Mouse (Mus musculus) MEL (cell line): Measurements from ENCODE around the gene 4930564D02Rik. TPM values are rescaled to one million over a fixed set of nuclear protein-coding genes. Genes with fewer than 3 reads are reported as not detected.

ENCODE experiments used
- DNase-seq: peaks from one replicate; pipeline ENCODE4 v3.0.0; 2011; ENCODE audit warnings: low read depth, low spot score
- H3K27ac ChIP-seq: 2 replicates; pipeline ENCODE4 v1.5.1; 2012; ENCODE audit warnings: low read depth, mild to moderate bottlenecking, control low read depth, low read length, moderate library complexity; ENCODE audit not compliant: control insufficient read depth
- H3K27me3 ChIP-seq, 2 experiments: fragments of 150-350 bp in 1 of 2; sonication (generic) in 1 of 2; 2 replicates each; pipeline ENCODE4 v1.6.1; 2012; ENCODE audit warnings: low read length in 2 of 2, mild to moderate bottlenecking in 2 of 2, improper control_type of control experiment in 1 of 2, moderate library complexity in 1 of 2; ENCODE audit not compliant: insufficient read depth in 2 of 2, control insufficient read depth in 1 of 2
- H3K36me3 ChIP-seq, 2 experiments: 2 replicates each; pipeline ENCODE4 v1.6.1; 2012 to 2014; ENCODE audit warnings: low read length in 2 of 2, improper control_type of control experiment in 1 of 2, inconsistent platforms in 1 of 2, mild to moderate bottlenecking in 1 of 2; ENCODE audit not compliant: insufficient read depth in 2 of 2, control insufficient read depth in 1 of 2
- H3K4me1 ChIP-seq, 2 experiments: fragments of 150-350 bp in 1 of 2; sonication (generic) in 1 of 2; 2 replicates each; pipeline ENCODE4 v1.6.1; 2012; ENCODE audit warnings: low read length in 2 of 2, improper control_type of control experiment in 1 of 2, mild to moderate bottlenecking in 1 of 2; ENCODE audit not compliant: insufficient read depth in 2 of 2, control insufficient read depth in 1 of 2
- H3K4me3 ChIP-seq, 2 experiments: fragments of 150-350 bp in 1 of 2; sonication (generic) in 1 of 2; 2 replicates each; pipeline ENCODE4 v1.5.1; 2012; ENCODE audit warnings: low read depth in 2 of 2, low read length in 2 of 2, mild to moderate bottlenecking in 2 of 2, moderate library complexity in 2 of 2, control low read depth in 1 of 2, improper control_type of control experiment in 1 of 2; ENCODE audit not compliant: control insufficient read depth in 1 of 2, insufficient read depth in 1 of 2
- H3K79me2 ChIP-seq: 2 replicates; pipeline ENCODE4 v1.6.1; 2012; ENCODE audit warnings: mild to moderate bottlenecking, low read length, moderate library complexity; ENCODE audit not compliant: control insufficient read depth, poor library complexity, insufficient read depth
- H3K9ac ChIP-seq: 2 replicates; pipeline ENCODE4 v1.6.1; 2012; ENCODE audit warnings: low read depth, mild to moderate bottlenecking, control low read depth, low read length, moderate library complexity; ENCODE audit not compliant: control insufficient read depth, poor library complexity, severe bottlenecking
- H3K9me3 ChIP-seq: fragments of 150-350 bp; sonication (generic); replicated peaks from 2 replicates; pipeline ENCODE4 v1.6.1; 2012; ENCODE audit warnings: mild to moderate bottlenecking, low read length, improper control_type of control experiment, moderate library complexity; ENCODE audit not compliant: insufficient read depth
- CHD1 ChIP-seq: IDR thresholded peaks from 2 replicates; pipeline ENCODE4 v1.6.1; 2012; ENCODE audit warnings: low read depth, mild to moderate bottlenecking, inconsistent platforms, low read length, improper control_type of control experiment
- ELF1 ChIP-seq: IDR thresholded peaks from 2 replicates; pipeline ENCODE4 v1.6.1; 2014; ENCODE audit warnings: low read depth, mild to moderate bottlenecking, inconsistent platforms, low read length, improper control_type of control experiment, moderate library complexity
- ETS1 ChIP-seq: IDR thresholded peaks from 2 replicates; pipeline ENCODE4 v1.6.1; 2012; ENCODE audit warnings: low read depth, mild to moderate bottlenecking, inconsistent platforms, low read length, improper control_type of control experiment, moderate library complexity
- GATA1 ChIP-seq: IDR thresholded peaks from 2 replicates; pipeline ENCODE4 v1.6.1; 2011; ENCODE audit warnings: low read depth, low read length, improper control_type of control experiment
- JUND ChIP-seq: IDR thresholded peaks from 2 replicates; pipeline ENCODE4 v1.6.1; 2011; ENCODE audit warnings: low read depth, mild to moderate bottlenecking, improper control_type of control experiment, low read length
- KAT2A ChIP-seq: conservative IDR thresholded peaks from 2 replicates; pipeline ENCODE4 v1.6.1; 2012; ENCODE audit warnings: low read depth, low read length, improper control_type of control experiment, inconsistent platforms
- MAFK ChIP-seq: IDR thresholded peaks from 2 replicates; pipeline ENCODE4 v1.6.1; 2011; ENCODE audit warnings: low read depth, mild to moderate bottlenecking, low read length, improper control_type of control experiment, borderline replicate concordance
- MAX ChIP-seq: IDR thresholded peaks from 2 replicates; pipeline ENCODE4 v1.6.1; 2011; ENCODE audit warnings: low read length, improper control_type of control experiment
- MAZ ChIP-seq: IDR thresholded peaks from 2 replicates; pipeline ENCODE4 v1.6.1; 2012; ENCODE audit warnings: low read depth, mild to moderate bottlenecking, inconsistent platforms, low read length, improper control_type of control experiment
- MEF2A ChIP-seq: IDR thresholded peaks from 2 replicates; pipeline ENCODE4 v1.6.1; 2014; ENCODE audit warnings: low read depth, mild to moderate bottlenecking, inconsistent platforms, low read length, improper control_type of control experiment; ENCODE audit not compliant: poor library complexity, insufficient replicate concordance, severe bottlenecking; ENCODE audit errors: extremely low read depth
- MXI1 ChIP-seq: IDR thresholded peaks from 2 replicates; pipeline ENCODE4 v1.6.1; 2011; ENCODE audit warnings: mild to moderate bottlenecking, low read depth, low read length, improper control_type of control experiment
- MYC ChIP-seq: IDR thresholded peaks from 2 replicates; pipeline ENCODE4 v1.6.1; 2011; ENCODE audit warnings: low read depth, mild to moderate bottlenecking, low read length, improper control_type of control experiment, moderate library complexity
- NRF1 ChIP-seq: IDR thresholded peaks from 2 replicates; pipeline ENCODE4 v1.6.1; 2014; ENCODE audit warnings: low read depth, mild to moderate bottlenecking, inconsistent platforms, low read length, improper control_type of control experiment, moderate library complexity; ENCODE audit not compliant: poor library complexity, insufficient read depth, severe bottlenecking
- POLR2A ChIP-seq, 2 experiments: IDR thresholded peaks; 2 replicates each; pipeline ENCODE4 v1.6.1; 2011 to 2012; ENCODE audit warnings: low read length in 2 of 2, mild to moderate bottlenecking in 2 of 2, control low read depth in 1 of 2, improper control_type of control experiment in 1 of 2, low read depth in 1 of 2, moderate library complexity in 1 of 2; ENCODE audit not compliant: control insufficient read depth in 1 of 2, insufficient read depth in 1 of 2, poor library complexity in 1 of 2
- POLR2AphosphoS5 ChIP-seq: IDR thresholded peaks from 2 replicates; pipeline ENCODE4 v1.6.1; 2012; ENCODE audit warnings: low read depth, borderline replicate concordance, mild to moderate bottlenecking, inconsistent platforms, low read length, moderate library complexity, mixed read lengths
- RAD21 ChIP-seq: IDR thresholded peaks from 2 replicates; pipeline ENCODE4 v1.6.1; 2011; ENCODE audit warnings: mild to moderate bottlenecking, low read depth, low read length, improper control_type of control experiment
- SIN3A ChIP-seq: IDR thresholded peaks from 2 replicates; pipeline ENCODE4 v1.6.1; 2012; ENCODE audit warnings: low read length, improper control_type of control experiment, inconsistent platforms
- SMC3 ChIP-seq: IDR thresholded peaks from 2 replicates; pipeline ENCODE4 v1.6.1; 2011; ENCODE audit warnings: low read depth, low read length, improper control_type of control experiment
- TAL1 ChIP-seq: IDR thresholded peaks from 2 replicates; pipeline ENCODE4 v1.6.1; 2012; ENCODE audit warnings: mild to moderate bottlenecking, inconsistent platforms, low read length, moderate library complexity, mixed read lengths
- polyA plus RNA-seq, 2 experiments: library from polyadenylated mRNA; stranded (reverse) in 1 of 2; unstranded in 1 of 2; fragments of >175 nt in 1 of 2; fragments of >200 nt in 1 of 2; gene quantifications; 2 replicates each; pipeline versions ENCODE4 v1.2.1 to v1.2.4; 2012; ENCODE audit warnings: low replicate concordance in 2 of 2, low read depth in 1 of 2; ENCODE audit not compliant: insufficient read length in 2 of 2, insufficient read depth in 1 of 2, missing spikeins in 1 of 2
- total RNA-seq: library from RNA; depleted of rRNA; stranded (reverse); fragments of 300-350 nt; gene quantifications from 2 replicates; pipeline ENCODE4 v1.2.3, GENCODE M21; 2012

Gene 4930564D02Rik
- total and polyA plus RNA-seq, 3 experiments = not detected

DNA sequence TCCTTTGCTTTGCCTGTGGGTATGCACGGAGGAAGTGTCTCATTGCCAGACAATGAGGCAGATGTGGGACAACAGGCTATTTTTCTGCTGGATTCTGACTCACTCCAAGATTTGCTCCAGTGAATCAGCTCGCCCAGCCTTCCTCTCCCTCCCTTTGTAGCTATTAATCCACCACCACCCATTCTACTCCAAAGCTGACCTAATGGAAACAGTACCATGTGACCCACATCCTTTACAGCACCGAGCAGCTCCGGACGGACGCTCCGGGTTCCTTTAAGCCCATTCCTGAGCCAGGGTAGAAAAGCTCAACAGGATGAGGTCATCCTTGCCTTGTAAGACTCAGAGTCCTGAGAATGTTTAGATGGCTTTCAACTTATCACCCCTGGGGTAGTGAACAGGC is 11.7 kb upstream of the 4930564D02Rik start:
- H3K27me3 ChIP-seq = no peaks in the 10 kb centered on the region
- H3K9ac ChIP-seq = no peak overlapping the region
- H3K27ac ChIP-seq = no peak overlapping the region
- no peak overlapping the region for H3K4me3 ChIP-seq
- DNase-seq = no peak
- TF ChIP-seq SIN3A = no peak
- no peak for TF ChIP-seq MEF2A
- TF ChIP-seq MAFK = no peak
- no peak for TF ChIP-seq RAD21
- TF ChIP-seq MYC = no peak
- no peak for TF ChIP-seq MXI1
- H3K9me3 ChIP-seq = no peaks in the 10 kb centered on the region
- peaks cover 0 to 4% of the 10 kb centered on the region in 2 experiments; a peak in 2 of 4 replicates for H3K4me1 ChIP-seq
- no peaks in the 10 kb centered on the region for H3K79me2 ChIP-seq
- no peaks in the 10 kb centered on the region for H3K36me3 ChIP-seq

DNA sequence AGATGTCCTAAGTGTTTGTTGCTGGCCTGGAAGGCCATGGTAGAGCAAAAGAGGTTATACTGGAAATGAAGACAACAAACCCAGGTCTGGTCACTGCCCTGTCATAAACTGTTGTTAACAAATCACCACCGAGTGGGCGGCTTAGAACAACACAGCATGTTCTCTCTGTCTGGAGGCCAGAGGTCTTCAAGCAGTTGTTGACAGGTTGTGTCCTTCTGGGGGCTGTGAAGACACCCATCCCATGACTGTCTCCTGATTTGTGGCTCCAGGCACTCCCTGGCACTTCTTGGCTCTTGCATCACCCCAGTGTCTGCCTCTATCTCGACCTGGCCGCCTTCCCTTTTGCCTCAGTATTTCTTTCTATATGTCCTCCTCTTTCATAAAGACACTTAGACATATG is 11.0 kb upstream of the 4930564D02Rik start:
- no peak overlapping the region for H3K4me3 ChIP-seq
- no peak overlapping the region for H3K9ac ChIP-seq
- H3K36me3 ChIP-seq = no peaks in the 10 kb centered on the region
- no peaks in the 10 kb centered on the region for H3K79me2 ChIP-seq
- peaks cover 0 to 4% of the 10 kb centered on the region in 2 experiments; a peak in 2 of 4 replicates for H3K4me1 ChIP-seq
- no peak overlapping the region for H3K27ac ChIP-seq
- DNase-seq = no peak
- TF ChIP-seq JUND = no peak
- TF ChIP-seq MXI1 = no peak
- TF ChIP-seq NRF1 = no peak
- TF ChIP-seq MAX = no peak
- TF ChIP-seq POLR2A (IDR thresholded peaks at IDR 0.05; ENCODE audit: control insufficient read depth in 1 of 2, insufficient read depth in 1 of 2, low read depth in 1 of 2, low read length in 2 of 2, poor library complexity in 1 of 2) = no peak
- no peak for TF ChIP-seq GATA1
- TF ChIP-seq RAD21 = no peak
- no peak for TF ChIP-seq POLR2AphosphoS5
- no peak for TF ChIP-seq SMC3
- TF ChIP-seq ETS1 = no peak
- TF ChIP-seq MAZ = no peak
- no peak for TF ChIP-seq CHD1
- no peak for TF ChIP-seq KAT2A
- TF ChIP-seq MEF2A = no peak
- no peak for TF ChIP-seq ELF1
- no peak for TF ChIP-seq TAL1
- no peaks in the 10 kb centered on the region for H3K9me3 ChIP-seq
- no peaks in the 10 kb centered on the region for H3K27me3 ChIP-seq
